Mouse (Mus musculus) cerebellum, adult 2 months (tissue): Measurements from ENCODE around the gene Dner. TPM values are rescaled to one million over a fixed set of nuclear protein-coding genes. Genes with fewer than 3 reads are reported as not detected.

Experiments used
- DNase-seq, 2 experiments: peaks; one replicate each; pipeline ENCODE4 v3.0.0; 2021
- H3K27ac ChIP-seq: fragments of 200-500 bp; 2 replicates; pipeline ENCODE4 v1.5.1; 2012; ENCODE audit warnings: low read length, control low read depth, inconsistent platforms; ENCODE audit not compliant: insufficient read depth
- H3K27me3 ChIP-seq: fragments of 200-500 bp; 2 replicates; pipeline ENCODE4 v1.6.1; 2012; ENCODE audit warnings: inconsistent platforms, mild to moderate bottlenecking, low read length, moderate library complexity; ENCODE audit not compliant: control insufficient read depth, insufficient read depth
- H3K4me1 ChIP-seq: fragments of 200-500 bp; 2 replicates; pipeline ENCODE4 v1.6.1; 2011; ENCODE audit warnings: low read length; ENCODE audit not compliant: control insufficient read depth, insufficient read depth
- H3K4me3 ChIP-seq: fragments of 200-500 bp; replicated peaks from 2 replicates; pipeline ENCODE3; 2011; ENCODE audit warnings: mild to moderate bottlenecking, low read depth, low read length, control low read depth; ENCODE audit not compliant: insufficient read depth
- CTCF ChIP-seq: fragments of 200-500 bp; IDR thresholded peaks from 2 replicates; pipeline ENCODE4 v1.5.1; 2011; ENCODE audit warnings: low read depth, mild to moderate bottlenecking, control low read depth, low read length, moderate library complexity, borderline replicate concordance; ENCODE audit not compliant: insufficient read depth
- POLR2A ChIP-seq: fragments of 200-500 bp; IDR thresholded peaks from 2 replicates; pipeline ENCODE4 v1.6.1; 2011; ENCODE audit warnings: low read length, control low read depth, borderline replicate concordance; ENCODE audit not compliant: insufficient read depth
- WGBS: fragments of 180-500 bp; shearing (Covaris S2); methylation state at CpG from one replicate; pipeline ENCODE4 v1.1.7; 2018; 5-methylcytosine and 5-hydroxymethylcytosine counted together
- polyA plus RNA-seq: library from polyadenylated mRNA; depleted of rRNA; stranded (reverse); fragments of >200 nt; gene quantifications from 2 replicates; pipeline ENCODE4 v1.2.3, GENCODE M21; 2012

Gene Dner
- polyA plus RNA-seq, 1 experiment: 277 TPM

- Histone ChIP-seq H3K27ac (no peak overlapping the region), H3K4me1 (no peaks in the 10 kb centered on the region), H3K27me3 (no peaks in the 10 kb centered on the region), H3K4me3 (no peak overlapping the region)
- DNase-seq: no peak
- TF ChIP-seq CTCF (no peak), POLR2A (no peak)
- WGBS: 92% methylated on average over 3 of the region's 3 CpGs
Observed at GRCm38 (mm10) chr1:84414464-84414863, 281.6 kb downstream of the Dner start.

- Histone ChIP-seq H3K4me3 (no peak overlapping the region), H3K4me1 (no peaks in the 10 kb centered on the region), H3K27ac (no peak overlapping the region), H3K27me3 (no peaks in the 10 kb centered on the region)
- 66% methylated on average over 2 of the region's 2 CpGs for WGBS
- DNase-seq: no peak
- no peak for TF ChIP-seq POLR2A
- no peak for TF ChIP-seq CTCF
Observed at GRCm38 (mm10) chr1:84409514-84409913, 286.5 kb downstream of the Dner start.

GRCm38 (mm10) chr1:84408873-84409272 lies 287.1 kb downstream of the Dner start:
- no peaks in the 10 kb centered on the region for H3K4me1 ChIP-seq
- no peak overlapping the region for H3K4me3 ChIP-seq
- H3K27ac ChIP-seq: no peak overlapping the region
- no peak for TF ChIP-seq POLR2A
- TF ChIP-seq CTCF: no peak
- no peak for DNase-seq
- WGBS: 94% methylated on average over 2 of the region's 2 CpGs
- H3K27me3 ChIP-seq: no peaks in the 10 kb centered on the region

- 92% methylated on average over 4 of the region's 4 CpGs for WGBS
- TF ChIP-seq POLR2A: no peak
- TF ChIP-seq CTCF: no peak
Observed at GRCm38 (mm10) chr1:84406891-84407290, 289.1 kb downstream of the Dner start.

GRCm38 (mm10) chr1:84405551-84406290 lies 290.3 kb downstream of the Dner start:
- H3K27ac ChIP-seq: no peak overlapping the region
- no peak for DNase-seq
- 82% methylated on average over 5 of the region's 5 CpGs for WGBS
- H3K4me3 ChIP-seq: no peak overlapping the region
- no peaks in the 10 kb centered on the region for H3K27me3 ChIP-seq
- TF ChIP-seq CTCF (no peak), POLR2A (no peak)
- H3K4me1 ChIP-seq: no peaks in the 10 kb centered on the region

More at GRCm38 (mm10) chr1:84406891-84407290, 289.1 kb downstream of the Dner start:
- H3K27ac ChIP-seq: no peak overlapping the region
- H3K4me3 ChIP-seq: no peak overlapping the region
- DNase-seq: no peak
- no peaks in the 10 kb centered on the region for H3K4me1 ChIP-seq
- H3K27me3 ChIP-seq: no peaks in the 10 kb centered on the region

- Histone ChIP-seq H3K4me1 (no peaks in the 10 kb centered on the region), H3K27ac (no peak overlapping the region), H3K27me3 (no peaks in the 10 kb centered on the region), H3K4me3 (no peak overlapping the region)
- TF ChIP-seq POLR2A (no peak), CTCF (no peak)
- no peak for DNase-seq
- WGBS: 51% methylated on average over 12 of the region's 12 CpGs
Observed at GRCm38 (mm10) chr1:84404880-84405279, 291.1 kb downstream of the Dner start.

GRCm38 (mm10) chr1:84402154-84402553 lies 293.9 kb downstream of the Dner start:
- H3K27me3 ChIP-seq: no peaks in the 10 kb centered on the region
- 96% methylated on average over 1 of the region's 1 CpGs for WGBS
- DNase-seq: no peak
- H3K4me1 ChIP-seq: no peaks in the 10 kb centered on the region; the same call in 1 of the 2 replicates
- no peak overlapping the region for H3K27ac ChIP-seq
- TF ChIP-seq CTCF (no peak), POLR2A (no peak)
- H3K4me3 ChIP-seq: no peak overlapping the region

- H3K27me3 ChIP-seq: no peaks in the 10 kb centered on the region
- H3K4me1 ChIP-seq: no peaks in the 10 kb centered on the region; the same call in 1 of the 2 replicates
- no peak overlapping the region for H3K4me3 ChIP-seq
- 75% methylated on average over 3 of the region's 3 CpGs for WGBS
- no peak overlapping the region for H3K27ac ChIP-seq
- DNase-seq: no peak
- TF ChIP-seq CTCF: no peak
- no peak for TF ChIP-seq POLR2A
Observed at GRCm38 (mm10) chr1:84399671-84400070, 296.4 kb downstream of the Dner start.
